Mouse (Mus musculus) effector memory CD4-positive, alpha-beta T cell, adult 5 months (primary cell): Measurements from ENCODE around the gene Cmtm8. TPM values are rescaled to one million over a fixed set of nuclear protein-coding genes. Genes with fewer than 3 reads are reported as not detected.

ENCODE experiments used
- polyA plus RNA-seq: library from polyadenylated mRNA; unstranded; fragments of 100-300 nt; shearing (Covaris generic); gene quantifications from one replicate; pipeline ENCODE4 v1.2.1, GENCODE M21; 2017

Cmtm8 gene
- not detected for polyA plus RNA-seq

DNA sequence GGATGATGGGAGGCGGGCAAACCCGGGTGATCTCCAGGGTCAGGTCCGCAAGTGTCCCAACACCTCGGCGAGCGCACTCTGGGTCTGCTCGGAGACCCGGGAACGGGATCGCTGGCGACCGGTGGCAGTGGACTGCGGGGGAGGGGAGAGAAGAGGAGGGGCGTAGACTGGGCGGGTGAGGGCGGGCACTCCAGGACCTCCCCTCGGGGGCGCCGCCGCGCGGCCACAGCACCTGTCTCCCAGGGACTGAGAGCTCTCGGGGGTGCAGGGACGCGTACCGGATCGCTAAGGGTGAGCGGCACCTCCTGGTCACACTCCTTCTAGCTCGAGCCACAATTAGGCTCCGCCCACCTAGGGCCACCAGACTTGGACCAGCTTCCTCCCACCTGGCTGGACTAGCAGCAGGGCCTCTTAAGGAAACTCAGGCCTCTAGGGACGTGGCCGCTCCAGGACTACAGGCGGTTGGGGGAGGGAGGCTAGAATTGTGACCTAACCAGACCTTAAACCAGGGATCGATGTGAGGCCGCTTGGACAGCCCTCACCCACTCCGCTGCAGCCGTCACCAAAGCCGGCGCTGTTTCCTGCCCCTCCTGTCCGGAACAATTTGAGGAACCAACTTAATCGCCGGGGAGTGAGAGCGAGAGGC is at the start of gene Cmtm8:
Cmtm8 (minus strand) TSS at position 140 of the 646 bp plus-strand sequence.

DNA sequence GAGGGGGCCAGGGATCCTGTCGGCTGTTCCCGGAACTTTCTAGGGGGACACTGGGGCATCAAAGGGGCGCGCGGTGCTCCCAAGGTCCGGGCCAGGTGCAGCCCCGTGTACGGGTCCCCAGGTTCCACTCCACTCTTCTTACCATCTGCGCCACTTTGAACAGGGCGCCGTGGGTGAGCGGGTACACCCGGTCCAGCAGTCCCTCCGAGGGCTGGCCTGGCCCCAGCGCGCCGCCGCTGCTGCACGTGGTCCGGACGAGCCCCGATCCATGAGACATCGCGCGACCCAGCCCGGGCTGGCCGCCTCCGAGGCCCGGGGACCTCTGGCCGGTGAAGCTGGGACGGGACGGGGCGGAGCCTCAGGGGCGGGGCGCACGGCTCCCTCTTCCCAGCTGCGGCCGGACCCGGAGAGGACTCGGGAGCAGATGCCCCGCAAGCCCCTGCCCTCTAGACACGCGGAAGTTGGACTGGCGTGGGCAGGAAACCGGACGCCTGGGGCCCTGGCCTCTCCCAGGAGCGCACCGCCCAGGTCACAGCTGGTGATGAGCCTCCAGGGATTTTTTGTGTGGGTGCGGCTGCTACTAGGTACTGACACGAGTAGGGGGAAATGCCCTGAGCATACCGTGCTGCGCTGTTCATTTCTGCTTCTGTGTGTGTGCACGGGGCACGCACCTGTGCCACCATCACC is 62.3 kb downstream of the Cmtm8 start, which contains the start of gene Cmtm7:
Cmtm7 (minus strand) TSS at position 331 of the 687 bp plus-strand sequence.

Other genes starting within 250 kb of the Cmtm8 start
- 53.1 TPM for gene Cnot10, start 204.0 kb downstream of the Cmtm8 start, polyA plus RNA-seq
- gene Dync1li1, start 155.4 kb downstream of the Cmtm8 start, polyA plus RNA-seq, result 62.5 TPM
- 164 TPM for gene Cmtm6, start 113.0 kb downstream of the Cmtm8 start, polyA plus RNA-seq
- gene Cmtm7, start 62.3 kb downstream of the Cmtm8 start, polyA plus RNA-seq, result 68.1 TPM
- gene Gpd1l, start 89.8 kb upstream of the Cmtm8 start, polyA plus RNA-seq, result 20.8 TPM
- not detected for gene Osbpl10, start 134.4 kb upstream of the Cmtm8 start, polyA plus RNA-seq
- 3,229 TPM for gene Rps27rt, start 138.6 kb upstream of the Cmtm8 start, polyA plus RNA-seq